Mouse (Mus musculus) heart, postnatal 0 days (tissue): ENCODE results near the gene Cfap44.

Experiments used
- CTCF ChIP-seq: IDR thresholded peaks from 2 replicates; pipeline ENCODE4 v1.5.1; 2016; ENCODE audit warnings: antibody characterized with exemption, control low read depth, low read depth
- EP300 ChIP-seq: IDR thresholded peaks from 2 replicates; pipeline ENCODE4 v1.6.1; 2016; ENCODE audit warnings: antibody characterized with exemption, low read depth

DNA sequence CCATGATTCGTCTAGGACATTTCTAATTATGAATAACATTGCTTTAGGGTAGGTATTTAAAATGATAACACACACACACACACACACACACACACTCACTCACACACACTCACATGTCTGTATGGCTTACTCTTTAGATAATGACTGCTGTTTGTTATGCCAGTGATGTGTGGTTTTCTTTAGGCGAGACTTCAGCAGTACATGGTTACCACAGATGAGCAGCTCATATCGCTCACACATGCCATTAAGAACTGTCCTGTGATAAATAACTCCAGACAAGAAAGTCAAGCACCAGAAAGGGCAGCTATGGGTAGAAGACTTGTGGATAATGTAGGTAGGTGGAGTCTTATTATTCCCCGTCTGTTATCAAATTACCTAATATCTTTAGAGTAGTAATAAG, 19.1 kb upstream of the Cfap44 start:
- TF ChIP-seq CTCF (no peak), EP300 (no peak)
